Mouse (Mus musculus) CH12.LX (cell line): ENCODE measurements at regions not wholly inside any gene's neighbourhood (a gene's known extent, or its start where the extent isn't known, plus 50 kb on each side); places are given as distances from the start of the nearest gene placed in this dataset.

ENCODE experiments used
- DNase-seq: peaks from one replicate; pipeline ENCODE4 v3.0.0-alpha.2; 2013; ENCODE audit errors: extremely low read depth
- H3K27ac ChIP-seq: 2 replicates; pipeline ENCODE4 v1.5.1; 2012; ENCODE audit warnings: low read depth, mild to moderate bottlenecking, control low read depth, moderate library complexity; ENCODE audit not compliant: insufficient read depth
- H3K27me3 ChIP-seq: replicated peaks from 2 replicates; pipeline ENCODE3; 2012; ENCODE audit warnings: inconsistent platforms
- H3K36me3 ChIP-seq, 2 experiments: replicated peaks in 1 of 2; 2 replicates each; pipeline versions ENCODE3 to v1.6.1; 2012; ENCODE audit warnings: inconsistent platforms in 1 of 2, low read length in 1 of 2, mild to moderate bottlenecking in 1 of 2, mixed read lengths in 1 of 2, moderate library complexity in 1 of 2; ENCODE audit not compliant: control insufficient read depth in 1 of 2, insufficient read depth in 1 of 2
- H3K4me1 ChIP-seq, 2 experiments: 2 replicates each; pipeline ENCODE4 v1.6.1; 2012; ENCODE audit warnings: inconsistent platforms in 1 of 2, moderate library complexity in 1 of 2; ENCODE audit not compliant: insufficient read depth in 2 of 2, control insufficient read depth in 1 of 2
- H3K4me2 ChIP-seq: 2 replicates; pipeline ENCODE4 v1.6.1; 2012; ENCODE audit warnings: low read depth, mild to moderate bottlenecking, control low read depth; ENCODE audit not compliant: poor library complexity, insufficient read depth, severe bottlenecking
- H3K4me3 ChIP-seq, 3 experiments: fragments of 150-350 bp in 1 of 3; sonication (generic) in 1 of 3; replicated peaks in 1 of 3; 2 replicates each; pipeline versions ENCODE3 to v1.5.1; 2011 to 2012; ENCODE audit warnings: low read depth in 2 of 3, low read length in 2 of 3, mild to moderate bottlenecking in 2 of 3, moderate library complexity in 2 of 3, control low read depth in 1 of 3, improper control_type of control experiment in 1 of 3, inconsistent platforms in 1 of 3, mixed read lengths in 1 of 3; ENCODE audit not compliant: poor library complexity in 1 of 3
- H3K79me2 ChIP-seq: replicated peaks from 2 replicates; pipeline ENCODE4 v1.6.1; 2012; ENCODE audit warnings: mild to moderate bottlenecking, moderate library complexity; ENCODE audit not compliant: control insufficient read depth, poor library complexity, insufficient read depth, severe bottlenecking; ENCODE audit errors: extremely low read depth
- H3K9ac ChIP-seq: 2 replicates; pipeline ENCODE4 v1.6.1; 2012; ENCODE audit warnings: low read depth, mild to moderate bottlenecking, control low read depth, moderate library complexity; ENCODE audit not compliant: insufficient read depth
- H3K9me3 ChIP-seq: replicated peaks from 2 replicates; pipeline ENCODE3; 2012; ENCODE audit warnings: low read length, inconsistent platforms, mixed read lengths
- BHLHE40 ChIP-seq: IDR thresholded peaks from 2 replicates; pipeline ENCODE4 v1.6.1; 2011; ENCODE audit warnings: mild to moderate bottlenecking, low read depth, low read length, improper control_type of control experiment
- CHD1 ChIP-seq: IDR thresholded peaks from 2 replicates; pipeline ENCODE4 v1.6.1; 2012; ENCODE audit warnings: low read depth, low read length, improper control_type of control experiment, inconsistent platforms
- CTCF ChIP-seq, 2 experiments: IDR thresholded peaks in 1 of 2; conservative IDR thresholded peaks in 1 of 2; 2 replicates each; pipeline ENCODE4 v1.5.1; 2011 to 2012; ENCODE audit warnings: low read depth in 2 of 2, low read length in 2 of 2, improper control_type of control experiment in 1 of 2, inconsistent platforms in 1 of 2, mild to moderate bottlenecking in 1 of 2, moderate library complexity in 1 of 2
- ELF1 ChIP-seq: IDR thresholded peaks from 2 replicates; pipeline ENCODE4 v1.6.1; 2014; ENCODE audit warnings: low read depth, mild to moderate bottlenecking, inconsistent platforms, low read length, improper control_type of control experiment
- ETS1 ChIP-seq: conservative IDR thresholded peaks from 2 replicates; pipeline ENCODE4 v1.6.1; 2012; ENCODE audit warnings: low read depth, mild to moderate bottlenecking, inconsistent platforms, low read length, improper control_type of control experiment, moderate library complexity
- GABPA ChIP-seq: IDR thresholded peaks from 2 replicates; pipeline ENCODE4 v1.6.1; 2012; ENCODE audit warnings: low read depth, low read length, improper control_type of control experiment, inconsistent platforms; ENCODE audit not compliant: insufficient replicate concordance
- HCFC1 ChIP-seq: IDR thresholded peaks from 2 replicates; pipeline ENCODE4 v1.6.1; 2012; ENCODE audit warnings: low read depth, mild to moderate bottlenecking, inconsistent platforms, low read length, improper control_type of control experiment
- IRF4 ChIP-seq: IDR thresholded peaks from 2 replicates; pipeline ENCODE4 v1.6.1; 2014; ENCODE audit warnings: low read depth, mild to moderate bottlenecking, inconsistent platforms, low read length, improper control_type of control experiment
- MAZ ChIP-seq: IDR thresholded peaks from 2 replicates; pipeline ENCODE4 v1.6.1; 2012; ENCODE audit warnings: low read depth, mild to moderate bottlenecking, inconsistent platforms, low read length, improper control_type of control experiment, moderate library complexity
- MEF2A ChIP-seq: IDR thresholded peaks from 2 replicates; pipeline ENCODE4 v1.6.1; 2014; ENCODE audit warnings: low read depth, mild to moderate bottlenecking, inconsistent platforms, low read length, improper control_type of control experiment, borderline replicate concordance
- MXI1 ChIP-seq: IDR thresholded peaks from 2 replicates; pipeline ENCODE4 v1.6.1; 2011; ENCODE audit warnings: mild to moderate bottlenecking, low read depth, low read length, improper control_type of control experiment
- MYC ChIP-seq: IDR thresholded peaks from 2 replicates; pipeline ENCODE4 v1.6.1; 2011; ENCODE audit warnings: low read depth, mild to moderate bottlenecking, improper control_type of control experiment, low read length
- NELFE ChIP-seq: IDR thresholded peaks from 2 replicates; pipeline ENCODE4 v1.6.1; 2011; ENCODE audit warnings: low read depth, low read length, improper control_type of control experiment
- NRF1 ChIP-seq: IDR thresholded peaks from 2 replicates; pipeline ENCODE4 v1.6.1; 2014; ENCODE audit warnings: low read depth, mild to moderate bottlenecking, inconsistent platforms, low read length, improper control_type of control experiment, moderate library complexity
- PAX5 ChIP-seq: IDR thresholded peaks from 2 replicates; pipeline ENCODE4 v1.6.1; 2012; ENCODE audit warnings: low read length, inconsistent platforms, mixed read lengths
- RCOR1 ChIP-seq: conservative IDR thresholded peaks from 2 replicates; pipeline ENCODE4 v1.6.1; 2012; ENCODE audit warnings: low read depth, mild to moderate bottlenecking, inconsistent platforms, low read length, improper control_type of control experiment
- SMC3 ChIP-seq: IDR thresholded peaks from 2 replicates; pipeline ENCODE4 v1.6.1; 2011; ENCODE audit warnings: low read depth, low read length, improper control_type of control experiment
- TBP ChIP-seq: conservative IDR thresholded peaks from 2 replicates; pipeline ENCODE4 v1.6.1; 2011; ENCODE audit warnings: low read depth, low read length, improper control_type of control experiment
- UBTF ChIP-seq: IDR thresholded peaks from 2 replicates; pipeline ENCODE4 v1.6.1; 2012; ENCODE audit warnings: low read depth, mild to moderate bottlenecking, inconsistent platforms, low read length, improper control_type of control experiment, moderate library complexity
- USF2 ChIP-seq: conservative IDR thresholded peaks from 2 replicates; pipeline ENCODE4 v1.6.1; 2011; ENCODE audit warnings: low read depth, low read length, improper control_type of control experiment
- ZC3H11A ChIP-seq: IDR thresholded peaks from 2 replicates; pipeline ENCODE4 v1.6.1; 2012; ENCODE audit warnings: low read depth, mild to moderate bottlenecking, inconsistent platforms, low read length, improper control_type of control experiment
- ZKSCAN1 ChIP-seq: IDR thresholded peaks from 2 replicates; pipeline ENCODE4 v1.6.1; 2012; ENCODE audit warnings: low read depth, inconsistent platforms, low read length, improper control_type of control experiment, borderline replicate concordance
- dilution Hi-C: fragments of 300-500 bp; cut with MboI; formaldehyde crosslinking; loops from 2 replicates; pipeline ENCODE4 v1.14.3; 2020; ENCODE audit warnings: low sequenced_read_pairs; ENCODE audit not compliant: extremely low pct_unique_long_range_greater_than_20kb, extremely low pct_ligation_motif_present
- in situ Hi-C: fragments of 300-500 bp; cut with MboI; formaldehyde crosslinking; loops from 3 replicates; pipeline ENCODE4 v1.14.3; 2019; ENCODE audit warnings: low sequenced_read_pairs, low pct_ligation_motif_present, low pct_unique_long_range_greater_than_20kb, mixed read lengths

DNA sequence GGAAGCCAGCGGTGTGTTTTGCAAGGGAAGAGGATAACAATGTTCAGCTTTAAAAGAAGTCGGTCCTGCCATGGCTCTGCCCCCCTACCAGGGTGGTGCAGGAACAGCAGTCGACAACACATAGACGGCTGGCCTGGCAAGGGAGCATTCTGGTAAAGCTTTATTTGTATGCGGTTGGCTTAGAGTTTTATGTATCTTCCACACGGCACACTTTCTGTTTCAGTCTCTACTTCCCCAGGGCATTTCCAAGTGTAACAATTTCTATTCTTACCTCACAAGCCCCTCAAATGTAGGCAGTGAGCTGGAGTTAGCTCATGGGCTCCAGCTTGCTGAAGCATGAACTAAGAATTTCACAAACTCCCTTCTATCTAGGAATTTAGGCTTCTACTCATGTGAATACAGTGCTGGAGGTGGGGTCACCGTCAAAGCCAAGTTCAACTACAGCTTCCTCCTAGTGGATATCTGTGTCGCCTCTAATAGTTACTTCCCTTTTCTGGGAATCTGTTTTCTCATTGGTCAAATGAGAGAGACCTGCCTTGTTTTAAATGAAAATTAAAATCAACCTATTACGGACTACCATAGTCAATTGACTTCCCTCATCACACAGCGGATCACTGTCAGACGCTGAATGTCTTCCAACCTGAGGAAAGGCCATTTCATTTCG lies 190.2 kb upstream of the Dynlrb2 start:
- Histone ChIP-seq H3K4me3 (no peak overlapping the region), H3K9ac (no peak overlapping the region), H3K27ac (no peak overlapping the region), H3K79me2 (no peaks in the 10 kb centered on the region), H3K4me2 (no peak overlapping the region), H3K27me3 (peaks cover 25% of the 10 kb centered on the region), H3K4me1 (peaks cover 0 to 6% of the 10 kb centered on the region in 2 experiments; a peak in 1 of 4 replicates), H3K9me3 (no peaks in the 10 kb centered on the region), H3K36me3 (no peaks in the 10 kb centered on the region)
- DNase-seq: no peak
- in situ Hi-C loops: no loop called here
- dilution Hi-C loops: no loop called here
- TF ChIP-seq UBTF: no peak
- TF ChIP-seq ZKSCAN1: no peak
- TF ChIP-seq CTCF (conservative IDR thresholded peaks at IDR 0.05 in 1 of 2, IDR thresholded peaks at IDR 0.05 in 1 of 2; ENCODE audit: low read depth in 2 of 2, low read length in 2 of 2): no peak
- TF ChIP-seq ELF1: no peak
- no peak for TF ChIP-seq PAX5

DNA sequence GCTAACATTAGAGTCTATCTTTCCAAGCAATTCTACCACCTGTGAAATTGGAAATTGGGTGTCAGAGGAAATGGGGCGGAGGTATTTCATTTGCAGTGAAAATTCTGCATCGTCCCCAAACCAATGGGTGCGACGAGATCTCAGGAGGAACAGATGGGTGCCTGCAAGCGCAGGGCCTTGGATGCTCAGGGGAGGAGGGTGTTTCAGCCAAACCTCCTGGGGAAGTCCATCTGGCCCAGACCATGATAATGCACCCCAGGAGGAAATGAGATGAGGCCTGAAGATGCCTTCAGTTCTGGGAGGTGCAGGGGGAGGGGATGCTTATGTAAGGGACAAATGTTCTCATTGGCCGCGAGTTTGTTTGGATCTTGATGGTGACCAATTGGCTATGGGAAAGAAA lies 205.9 kb upstream of the Dynlrb2 start:
- in situ Hi-C loops: no loop called here
- H3K9ac ChIP-seq: no peak overlapping the region

DNA sequence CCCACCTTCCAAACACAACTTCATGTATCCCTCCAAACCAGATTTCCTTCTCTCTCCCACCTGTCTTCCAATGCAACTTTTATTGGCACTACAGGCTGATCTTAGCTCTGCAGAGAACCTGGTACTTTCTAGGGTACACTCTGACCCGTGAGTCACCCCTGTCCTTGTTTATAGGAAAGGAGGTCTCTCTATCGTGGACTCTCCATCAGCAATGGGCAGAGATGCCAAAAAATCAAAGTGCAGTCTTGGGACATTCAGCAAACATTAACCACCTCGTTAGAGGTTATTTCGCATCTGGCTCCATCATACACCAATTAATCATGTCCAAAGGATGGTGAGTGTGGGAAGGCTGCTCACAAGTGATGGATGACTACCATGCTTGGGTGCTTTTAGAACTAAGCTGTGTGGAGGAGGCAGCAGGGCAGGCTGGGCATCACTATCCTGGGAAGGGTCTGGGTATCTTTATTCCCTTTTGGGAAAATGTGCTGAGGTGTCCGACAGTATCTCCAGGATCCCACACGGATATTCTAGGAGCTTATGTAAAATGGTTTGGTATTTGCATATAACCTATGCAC lies 214.0 kb upstream of the Dynlrb2 start:
- in situ Hi-C loops: no loop called here
- H3K79me2 ChIP-seq: no peaks in the 10 kb centered on the region
- no peak for TF ChIP-seq MYC
- TF ChIP-seq ZC3H11A: no peak
- TF ChIP-seq HCFC1: no peak
- no peak for TF ChIP-seq CTCF (conservative IDR thresholded peaks at IDR 0.05 in 1 of 2, IDR thresholded peaks at IDR 0.05 in 1 of 2; ENCODE audit: low read depth in 2 of 2, low read length in 2 of 2)
- no peak for TF ChIP-seq TBP
- no peak for TF ChIP-seq ELF1
- TF ChIP-seq CHD1: no peak
- TF ChIP-seq BHLHE40: no peak
- TF ChIP-seq, all 38 proteins: peak for 0
- H3K27me3 ChIP-seq: peaks cover 76% of the 10 kb centered on the region
- dilution Hi-C loops: no loop called here
- H3K36me3 ChIP-seq: no peaks in the 10 kb centered on the region
- H3K4me1 ChIP-seq: no peaks in the 10 kb centered on the region
- H3K27ac ChIP-seq: no peak overlapping the region
- no peak overlapping the region for H3K4me2 ChIP-seq
- no peak overlapping the region for H3K4me3 ChIP-seq
- no peak overlapping the region for H3K9ac ChIP-seq
- no peak for DNase-seq
- H3K9me3 ChIP-seq: peaks cover 4% of the 10 kb centered on the region

More for the DNA sequence above, 205.9 kb upstream of the Dynlrb2 start:
- TF ChIP-seq MAZ (no peak), ETS1 (no peak), UBTF (no peak), MEF2A (no peak), MXI1 (no peak), TBP (no peak), NRF1 (no peak), NELFE (no peak), SMC3 (no peak), CHD1 (no peak), ELF1 (no peak), RCOR1 (no peak), GABPA (no peak), MYC (no peak), ZKSCAN1 (no peak), USF2 (no peak), IRF4 (no peak)
- no peaks in the 10 kb centered on the region for H3K4me1 ChIP-seq
- no peaks in the 10 kb centered on the region for H3K79me2 ChIP-seq
- H3K27ac ChIP-seq: no peak overlapping the region
- no peaks in the 10 kb centered on the region for H3K9me3 ChIP-seq
- H3K4me2 ChIP-seq: no peak overlapping the region
- peaks cover 49% of the 10 kb centered on the region for H3K27me3 ChIP-seq
- dilution Hi-C loops: no loop called here
- H3K4me3 ChIP-seq: no peak overlapping the region
- no peak for DNase-seq
- H3K36me3 ChIP-seq: no peaks in the 10 kb centered on the region
